Mouse (Mus musculus): ENCODE measurements around the gene Nkapl. TPM values are rescaled to one million over a fixed set of nuclear protein-coding genes. Genes with fewer than 3 reads are reported as not detected.

Gene Nkapl
- not detected for total RNA-seq (2023)

GRCm38 (mm10) chr13:21468061-21469019 lies at the start of gene Nkapl:
Gene Nkapl (minus strand): TSS chr13:21468509.

GRCm38 (mm10) chr13:21501182-21501581 lies 32.9 kb upstream of the Nkapl start, which contains the start of gene Gm11273:
Gene Gm11273 (minus strand): TSS chr13:21501418.

GRCm38 (mm10) chr13:21495080-21495479 lies 26.8 kb upstream of the Nkapl start, which contains the start of gene AK157302:
Gene AK157302 (plus strand): TSS chr13:21495223.

GRCm38 (mm10) chr13:21478759-21479670 lies 10.7 kb upstream of the Nkapl start, which contains the start of the genes Zkscan4 and Gm10065:
Gene Zkscan4 (plus strand): TSS chr13:21478907.
Gene Gm10065 (minus strand): TSS chr13:21479441.

GRCm38 (mm10) chr13:21453449-21453848 lies 14.9 kb downstream of the Nkapl start, which contains the start of gene Zscan26:
Gene Zscan26 (minus strand): TSS chr13:21453730.

GRCm38 (mm10) chr13:21440503-21441206 lies 27.7 kb downstream of the Nkapl start, which contains the start of gene Pgbd1:
Gene Pgbd1 (minus strand): TSS chr13:21441058.

Other genes with a start within 250 kb of the Nkapl start
- gene Gpx5, start 175.8 kb downstream of the Nkapl start, total RNA-seq (2023) = not detected
- gene Gpx6, start 156.4 kb downstream of the Nkapl start, total RNA-seq (2023) = not detected
- not detected for gene Olfr1367, start 121.6 kb downstream of the Nkapl start, total RNA-seq (2023)
- gene Zscan12, start 105.7 kb downstream of the Nkapl start, total RNA-seq (2023) = 6.0 TPM
- 57.3 TPM for gene Zkscan3, start 65.8 kb downstream of the Nkapl start, total RNA-seq (2023)
- gene Pgbd1, start 27.5 kb downstream of the Nkapl start, total RNA-seq (2023) = not detected
- gene Zscan26, start 14.8 kb downstream of the Nkapl start, total RNA-seq (2023) = 58.2 TPM
- gene Zkscan4, start 10.4 kb upstream of the Nkapl start, total RNA-seq (2023) = not detected
- gene Gm10065, start 10.9 kb upstream of the Nkapl start, total RNA-seq (2023) = not detected
- 5.1 TPM for gene AK157302, start 26.7 kb upstream of the Nkapl start, total RNA-seq (2023)
- 17.7 TPM for gene Gm11273, start 32.9 kb upstream of the Nkapl start, total RNA-seq (2023)
- 9.6 TPM for gene Zkscan8, start 62.6 kb upstream of the Nkapl start, total RNA-seq (2023)
- gene Olfr1366, start 74.3 kb upstream of the Nkapl start, total RNA-seq (2023) = not detected
- gene Olfr1535, start 91.4 kb upstream of the Nkapl start, total RNA-seq (2023) = not detected
- not detected for gene Olfr1364, start 113.2 kb upstream of the Nkapl start, total RNA-seq (2023)
- not detected for gene Olfr1362, start 145.5 kb upstream of the Nkapl start, total RNA-seq (2023)
- not detected for gene Olfr11, start 174.0 kb upstream of the Nkapl start, total RNA-seq (2023)
- gene Olfr1361, start 194.9 kb upstream of the Nkapl start, total RNA-seq (2023) = not detected
- gene Olfr1360, start 208.9 kb upstream of the Nkapl start, total RNA-seq (2023) = not detected
- gene Olfr1359, start 229.6 kb upstream of the Nkapl start, total RNA-seq (2023) = not detected
- gene Hist1h2bl, start 247.6 kb upstream of the Nkapl start, total RNA-seq (2023) = 28.4 TPM
- gene Hist1h2ai, start 247.9 kb upstream of the Nkapl start, total RNA-seq (2023) = 48.8 TPM
- gene Hist1h3h, start 249.2 kb upstream of the Nkapl start, total RNA-seq (2023) = 99.8 TPM

Data from CD4-positive naive resting alpha-beta T cell, adult 57 days (primary cell).